Mouse (Mus musculus): Measurements from ENCODE around the gene Tmem37. TPM values are rescaled to one million over a fixed set of nuclear protein-coding genes. Genes with fewer than 3 reads are reported as not detected.
A peak's percentile ranks its signal among the peaks of the same experiment; 100 is the strongest.

The Tmem37 gene
- 10 to 100 TPM in 1 of 2 experiments, 1 to 10 TPM in 1; 9.3 to 12.8 TPM for total RNA-seq (2021)
- long read RNA-seq, experiment 1, transcript Tmem37-201 (2 exons, 1,311 nt) = major isoform, 11 of 12 reads
- long read RNA-seq, experiment 1, partial matches to known transcripts = 1 of 12 reads
- long read RNA-seq, experiment 1, other reads (novel, unspliced or antisense) = 0 of 12 reads
- long read RNA-seq, experiment 2, transcript Tmem37-201 (2 exons, 1,311 nt) = major isoform, 32 of 34 reads
- long read RNA-seq, experiment 2, partial matches to known transcripts = 2 of 34 reads
- long read RNA-seq, experiment 2, other reads (novel, unspliced or antisense) = 0 of 34 reads

GRCm38 (mm10) chr1:120073519-120074306 is at the start of gene Tmem37:
Gene Tmem37 (minus strand): TSS chr1:120074074.
- no peak for TF ChIP-seq CTCF (IDR thresholded peaks at IDR 0.05)
- intact Hi-C loops (cut with DNase I) = no loop called here
- DNase-seq = peak; percentile 84
- Histone ChIP-seq H3K4me3 (peak within 1 kb of the TSS; percentile 70), H3K27ac (peak within 1 kb of the TSS; percentile 73)

DNA sequence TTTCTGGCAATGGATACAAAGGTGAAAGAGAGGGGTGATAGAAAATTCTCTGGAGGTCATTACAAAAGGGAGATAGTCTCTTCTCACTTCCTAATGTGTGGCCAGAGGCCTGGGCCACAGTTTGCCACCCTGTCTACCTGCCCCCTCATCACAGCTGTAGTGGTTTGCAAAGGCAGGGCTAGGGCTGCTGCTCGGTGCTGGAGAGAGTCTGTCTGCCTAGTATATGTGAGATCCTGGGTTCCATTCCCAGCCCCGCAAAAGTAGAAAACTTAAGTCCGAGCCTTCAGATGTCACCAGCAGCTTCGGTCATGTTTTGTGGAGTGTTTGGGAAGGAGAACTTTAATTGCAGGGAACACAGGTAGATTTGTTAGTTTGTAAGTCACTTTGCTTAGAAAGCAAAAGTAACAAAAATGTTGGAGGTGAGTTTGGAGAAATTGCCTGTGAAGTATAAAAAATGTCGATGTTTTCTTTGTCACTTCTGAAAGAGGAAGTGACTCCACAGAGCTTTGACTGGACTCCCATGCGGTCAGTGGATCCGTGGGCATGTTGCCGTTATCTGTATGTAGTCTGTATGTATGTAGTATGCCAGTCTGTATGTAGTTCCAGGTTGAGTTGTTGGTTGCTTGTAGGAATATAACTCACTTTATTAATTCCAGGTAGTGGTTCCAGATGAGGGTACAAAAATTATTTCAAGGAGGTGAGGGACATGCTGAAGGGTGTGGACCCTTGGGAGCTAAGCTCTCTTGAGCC is 48.9 kb upstream of the Tmem37 start:
- TF ChIP-seq CTCF (IDR thresholded peaks at IDR 0.05) = no peak
- no peak for DNase-seq
- intact Hi-C loops (cut with DNase I) = loop anchor here (2.0 kb wide), 1 partner anchor 20 kb away; no protein-coding TSS in a partner anchor
- H3K27ac ChIP-seq = 0 out of 2 replicates have a peak overlapping the region, but pooled peaks have one; percentile 94
- no peak overlapping the region for H3K4me3 ChIP-seq

DNA sequence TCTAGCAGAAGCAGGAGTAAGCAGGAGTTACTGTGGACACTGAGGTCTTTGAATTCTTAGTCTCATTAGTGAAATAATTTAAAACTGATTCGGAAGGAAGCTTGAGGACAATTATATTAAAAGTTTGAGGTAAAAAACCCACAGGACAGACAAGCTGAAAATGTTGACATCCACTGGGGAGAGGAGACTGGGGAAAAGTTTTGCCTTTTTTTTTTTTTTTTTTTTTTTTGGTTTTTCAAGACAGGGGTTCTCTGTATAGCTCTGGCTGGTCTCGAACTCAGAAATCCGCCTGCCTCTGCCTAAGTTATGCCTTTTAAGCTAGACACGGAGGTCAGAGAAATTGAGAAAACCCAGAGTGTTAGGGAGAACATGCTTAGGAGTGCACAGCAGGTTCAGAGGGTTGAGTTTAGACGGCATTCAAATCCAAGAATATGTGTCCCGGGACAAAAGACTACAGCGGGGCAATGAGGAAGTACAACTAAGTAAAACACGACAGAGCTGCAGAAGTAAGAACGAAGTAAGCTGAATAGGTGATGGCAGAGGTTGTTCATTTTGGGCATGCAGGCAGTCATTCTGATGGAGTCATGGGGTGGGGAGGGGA is 48.2 kb upstream of the Tmem37 start:
- intact Hi-C loops (cut with DNase I) = loop anchor here (2.0 kb wide), 1 partner anchor 21 kb away; no protein-coding TSS in a partner anchor
- no peak for TF ChIP-seq CTCF (IDR thresholded peaks at IDR 0.05)
- peak overlapping the region; percentile 94 for H3K27ac ChIP-seq
- DNase-seq = no peak
- H3K4me3 ChIP-seq = peak overlapping the region; percentile 92

DNA sequence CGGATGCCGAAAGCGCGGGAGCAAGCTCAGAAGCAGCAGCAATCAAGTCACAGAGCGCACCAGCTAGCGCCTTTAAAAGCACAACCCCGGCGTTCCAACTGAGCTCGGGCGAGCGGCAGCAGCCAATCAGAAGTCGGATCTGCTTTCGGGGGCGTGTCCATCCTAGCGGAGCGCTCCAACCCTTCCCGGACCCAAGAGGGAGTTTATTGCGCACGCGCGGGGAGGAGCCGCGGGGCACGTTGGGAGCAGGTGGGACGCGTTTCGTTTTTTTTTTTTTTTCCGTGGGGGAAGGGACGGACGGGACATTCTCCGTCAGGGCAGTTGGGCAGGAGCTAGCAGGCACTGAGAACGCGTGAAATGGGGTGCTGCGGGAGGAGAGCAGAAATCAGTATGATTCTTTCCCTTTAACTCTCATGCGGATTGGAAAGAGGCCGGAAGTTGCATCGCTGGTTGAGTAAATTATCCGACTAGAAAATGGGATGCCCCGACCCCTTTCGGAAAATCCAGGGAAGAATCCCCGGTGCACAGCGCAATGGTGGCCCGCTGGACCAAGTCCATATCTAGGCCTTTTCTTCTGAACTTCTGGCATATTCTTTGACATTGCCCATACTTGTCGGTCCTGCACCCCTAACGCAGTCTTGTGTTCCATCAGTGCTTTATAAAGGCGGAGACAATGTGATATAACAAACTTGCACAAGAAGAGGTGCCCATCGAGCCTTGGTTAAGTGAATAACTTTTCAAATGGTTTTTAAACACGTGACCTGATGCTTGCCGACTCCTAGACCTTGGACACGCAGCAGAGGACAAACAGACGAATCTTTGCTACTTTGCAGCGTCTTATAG is 47.3 kb upstream of the Tmem37 start, which contains the start of the genes Dbi and 3110009E18Rik:
Gene Dbi (minus strand): TSS at position 110 of the 843 bp plus-strand sequence.
Gene 3110009E18Rik (plus strand): TSS at position 219 of the 843 bp plus-strand sequence.
- intact Hi-C loops (cut with DNase I) = no loop called here
- peak; percentile 99 for DNase-seq
- H3K4me3 ChIP-seq = peak within 1 kb of the TSS; percentile 92
- H3K27ac ChIP-seq = peak within 1 kb of the TSS; percentile 94
- peak; percentile 16; the same call in 1 of the 2 replicates for TF ChIP-seq CTCF (IDR thresholded peaks at IDR 0.05)

GRCm38 (mm10) chr1:120120141-120120968 is 46.5 kb upstream of the Tmem37 start:
- Histone ChIP-seq H3K4me3 (peak overlapping the region; percentile 92), H3K27ac (peak overlapping the region; percentile 94)
- DNase-seq = peak; percentile 72
- intact Hi-C loops (cut with DNase I) = no loop called here
- no peak for TF ChIP-seq CTCF (IDR thresholded peaks at IDR 0.05)

DNA sequence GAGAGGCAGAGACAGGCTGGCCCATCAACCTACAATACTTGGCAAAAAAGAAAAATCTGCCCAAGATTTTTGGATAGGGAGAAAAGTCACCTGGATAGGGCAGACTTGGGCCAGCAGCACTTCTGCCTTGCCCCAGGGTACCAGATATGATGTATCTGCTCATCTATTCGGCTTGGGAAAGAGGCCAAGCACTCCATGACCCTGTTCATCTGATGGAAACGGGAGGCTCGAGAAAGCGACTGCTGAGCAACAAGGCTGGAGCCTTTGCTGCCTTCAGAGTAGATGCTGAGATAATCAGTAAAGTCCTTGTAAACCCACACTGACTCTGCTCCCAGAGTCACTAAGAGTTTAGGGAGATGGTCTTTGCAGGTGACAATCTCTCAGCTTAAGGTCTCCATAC is 45.5 kb upstream of the Tmem37 start:
- DNase-seq = no peak
- peak overlapping the region; percentile 94 for H3K27ac ChIP-seq
- TF ChIP-seq CTCF (IDR thresholded peaks at IDR 0.05) = no peak
- H3K4me3 ChIP-seq = peak overlapping the region; percentile 92
- intact Hi-C loops (cut with DNase I) = loop anchor here (10.0 kb wide), 1 partner anchor 285 kb away; the partner anchor contains the start of gene Ptpn4

DNA sequence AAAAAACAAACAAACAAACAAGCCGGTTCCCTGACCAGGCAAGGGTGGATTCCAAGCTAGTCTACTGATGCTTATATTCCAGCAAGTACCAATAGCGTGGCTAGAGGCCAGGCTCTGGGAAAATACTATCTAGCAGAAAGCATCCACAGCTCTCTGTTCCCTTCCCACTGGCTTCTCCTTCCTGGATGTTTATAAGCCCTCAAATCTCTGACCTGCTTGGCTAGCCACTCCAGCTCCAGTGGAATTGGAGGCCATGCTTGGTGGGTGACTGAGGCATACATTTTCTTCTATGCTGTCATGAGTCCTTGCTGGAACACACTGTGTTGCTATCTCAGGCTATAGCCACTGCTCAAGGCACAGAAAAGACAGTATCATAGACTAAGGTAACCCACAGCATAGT is 45.0 kb upstream of the Tmem37 start:
- TF ChIP-seq CTCF (IDR thresholded peaks at IDR 0.05) = no peak
- H3K4me3 ChIP-seq = peak overlapping the region; percentile 92
- peak overlapping the region; percentile 94 for H3K27ac ChIP-seq
- no peak for DNase-seq
- intact Hi-C loops (cut with DNase I) = loop anchor here (10.0 kb wide), 1 partner anchor 284 kb away; the partner anchor contains the start of gene Ptpn4

DNA sequence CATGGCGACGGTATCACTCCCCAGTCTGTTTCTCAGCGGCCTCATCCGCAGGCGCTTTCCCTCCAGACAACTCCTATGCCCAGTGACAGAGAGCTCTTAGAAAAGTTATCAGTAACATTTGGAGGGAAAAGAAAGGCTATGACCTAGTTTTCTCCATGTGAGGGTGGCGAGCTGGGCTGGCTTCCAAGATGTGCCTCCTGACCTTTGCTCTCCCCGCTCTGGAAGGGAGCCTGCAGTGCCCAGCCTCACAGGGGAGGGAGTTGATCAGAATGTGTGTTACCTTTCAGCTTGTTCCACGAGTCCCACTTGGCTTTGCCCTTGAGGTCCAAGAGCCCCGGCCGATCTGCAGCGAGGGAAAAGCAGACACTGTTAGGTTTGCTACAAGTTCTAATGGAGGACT is 42.2 kb upstream of the Tmem37 start:
- Histone ChIP-seq H3K27ac (peak overlapping the region; percentile 77), H3K4me3 (no peak overlapping the region)
- intact Hi-C loops (cut with DNase I) = loop anchor here (10.0 kb wide), 1 partner anchor 281 kb away; the partner anchor contains the start of gene Ptpn4
- no peak for TF ChIP-seq CTCF (IDR thresholded peaks at IDR 0.05)
- peak; percentile 66 for DNase-seq

DNA sequence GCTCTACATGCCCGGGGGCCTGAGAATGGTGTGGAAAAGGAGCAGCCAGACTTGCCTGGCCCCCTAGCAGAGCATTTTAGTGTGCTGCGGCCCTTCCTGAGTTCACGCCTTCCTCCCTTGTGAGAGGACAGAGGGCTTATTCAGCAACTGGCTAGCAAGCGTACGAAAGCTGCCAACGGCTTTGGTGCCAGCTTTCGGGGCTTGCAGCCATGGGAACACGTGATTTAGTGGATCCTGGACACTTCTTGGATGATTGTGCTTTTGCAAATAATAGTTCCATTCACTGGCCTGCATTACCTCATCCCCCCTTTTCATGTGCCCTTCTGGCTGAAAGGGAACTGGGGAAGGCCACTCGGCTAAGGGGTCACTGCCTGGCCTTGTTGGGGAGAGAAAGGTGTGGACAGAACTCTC is 41.8 kb upstream of the Tmem37 start:
- Histone ChIP-seq H3K27ac (peak overlapping the region; percentile 77), H3K4me3 (no peak overlapping the region)
- peak; percentile 81 for DNase-seq
- no peak for TF ChIP-seq CTCF (IDR thresholded peaks at IDR 0.05)
- intact Hi-C loops (cut with DNase I) = loop anchor here (10.0 kb wide), 1 partner anchor 281 kb away; the partner anchor contains the start of gene Ptpn4
